Mouse (Mus musculus): ENCODE measurements around the gene Samd7. TPM values are rescaled to one million over a fixed set of nuclear protein-coding genes. Genes with fewer than 3 reads are reported as not detected.
"Not testable (repeated sequence)": the region's sequence is repeated elsewhere in the genome, so short reads cannot be mapped to it uniquely, and the experiment has no call there.

Samd7 gene
- not detected in 2 replicates for polyA plus RNA-seq (2016; fragmentation: Nextera tagmentation; extraction: Ambion mirVana)

- Histone ChIP-seq H3K4me1 (replicated peaks) (no peaks in the 10 kb centered on the region), H3K9me3 (0 out of 2 replicates have a peak, but pooled peaks cover 4% of the 10 kb centered on the region), H3K27ac (no peak within 1 kb of the TSS), H3K36me3 (no peaks in the 10 kb centered on the region), H3K4me3 (no peak within 1 kb of the TSS), H3K27me3 (ENCODE audit: insufficient read depth, poor library complexity, severe bottlenecking) (no peaks in the 10 kb centered on the region)
- WGBS: 87% methylated on average over 7 of the region's 7 CpGs
- DNase-seq (ENCODE audit: low spot score): no peak
These were observed at the start of gene Samd7 for GRCm38 (mm10) chr3:30746006-30746405. TSS of gene Samd7 (plus strand) at chr3:30746293.

- Histone ChIP-seq H3K9me3 (no peaks in the 10 kb centered on the region), H3K4me3 (no peak overlapping the region), H3K36me3 (no peaks in the 10 kb centered on the region), H3K27me3 (ENCODE audit: insufficient read depth, poor library complexity, severe bottlenecking) (no peaks in the 10 kb centered on the region), H3K4me1 (replicated peaks) (peaks cover 4% of the 10 kb centered on the region; the same call in 1 of the 2 replicates), H3K27ac (no peak overlapping the region)
- WGBS: 22% methylated on average over 2 of the region's 2 CpGs
- DNase-seq (ENCODE audit: low spot score): peak; percentile 68
These were observed 49.7 kb upstream of the Samd7 start for GRCm38 (mm10) chr3:30696346-30696745.

- WGBS: 67% methylated on average over 4 of the region's 4 CpGs
- Histone ChIP-seq H3K27ac (no peak overlapping the region), H3K9me3 (no peaks in the 10 kb centered on the region), H3K4me1 (replicated peaks) (peaks cover 4% of the 10 kb centered on the region; the same call in 1 of the 2 replicates), H3K36me3 (no peaks in the 10 kb centered on the region), H3K4me3 (no peak overlapping the region), H3K27me3 (ENCODE audit: insufficient read depth, poor library complexity, severe bottlenecking) (no peaks in the 10 kb centered on the region)
- no peak for DNase-seq (ENCODE audit: low spot score)
These were observed 48.2 kb upstream of the Samd7 start for GRCm38 (mm10) chr3:30697891-30698290.

GRCm38 (mm10) chr3:30699711-30700505, 46.2 kb upstream of the Samd7 start, which contains the start of gene Lrrc31:
TSS of gene Lrrc31 (minus strand) at chr3:30699843.
- not testable (repeated sequence) for H3K27ac ChIP-seq; H3K27me3 ChIP-seq (ENCODE audit: insufficient read depth, poor library complexity, severe bottlenecking); H3K36me3 ChIP-seq; H3K9me3 ChIP-seq; H3K4me1 ChIP-seq (replicated peaks); DNase-seq (ENCODE audit: low spot score); H3K4me3 ChIP-seq
- 87% methylated on average over 6 of the region's 6 CpGs for WGBS

GRCm38 (mm10) chr3:30705977-30706376, 40.1 kb upstream of the Samd7 start:
- H3K27me3 ChIP-seq (ENCODE audit: insufficient read depth, poor library complexity, severe bottlenecking): no peaks in the 10 kb centered on the region
- 88% methylated on average over 3 of the region's 3 CpGs for WGBS
- H3K27ac ChIP-seq: no peak overlapping the region
- no peaks in the 10 kb centered on the region for H3K36me3 ChIP-seq
- DNase-seq (ENCODE audit: low spot score): no peak
- no peaks in the 10 kb centered on the region; the same call in 1 of the 2 replicates for H3K4me1 ChIP-seq (replicated peaks)
- no peak overlapping the region for H3K4me3 ChIP-seq
- no peaks in the 10 kb centered on the region for H3K9me3 ChIP-seq

GRCm38 (mm10) chr3:30706614-30707276, 39.3 kb upstream of the Samd7 start:
- no peak overlapping the region for H3K4me3 ChIP-seq
- H3K36me3 ChIP-seq: no peaks in the 10 kb centered on the region
- no peaks in the 10 kb centered on the region for H3K27me3 ChIP-seq (ENCODE audit: insufficient read depth, poor library complexity, severe bottlenecking)
- 84% methylated on average over 4 of the region's 4 CpGs for WGBS
- DNase-seq (ENCODE audit: low spot score): no peak
- no peaks in the 10 kb centered on the region; the same call in 1 of the 2 replicates for H3K4me1 ChIP-seq (replicated peaks)
- H3K27ac ChIP-seq: no peak overlapping the region
- H3K9me3 ChIP-seq: no peaks in the 10 kb centered on the region

GRCm38 (mm10) chr3:30710191-30710590, 35.9 kb upstream of the Samd7 start:
- Histone ChIP-seq H3K4me1 (replicated peaks) (no peaks in the 10 kb centered on the region; the same call in 1 of the 2 replicates), H3K4me3 (no peak overlapping the region), H3K9me3 (no peaks in the 10 kb centered on the region), H3K36me3 (no peaks in the 10 kb centered on the region), H3K27ac (no peak overlapping the region), H3K27me3 (ENCODE audit: insufficient read depth, poor library complexity, severe bottlenecking) (no peaks in the 10 kb centered on the region)
- no peak for DNase-seq (ENCODE audit: low spot score)
- WGBS: 88% methylated on average over 6 of the region's 6 CpGs

GRCm38 (mm10) chr3:30713334-30713733, 32.8 kb upstream of the Samd7 start:
- DNase-seq (ENCODE audit: low spot score): no peak
- Histone ChIP-seq H3K4me3 (no peak overlapping the region), H3K27ac (no peak overlapping the region), H3K36me3 (no peaks in the 10 kb centered on the region), H3K27me3 (ENCODE audit: insufficient read depth, poor library complexity, severe bottlenecking) (no peaks in the 10 kb centered on the region), H3K4me1 (replicated peaks) (no peaks in the 10 kb centered on the region), H3K9me3 (no peaks in the 10 kb centered on the region)
- 97% methylated on average over 1 of the region's 1 CpGs for WGBS

GRCm38 (mm10) chr3:30718649-30719048, 27.4 kb upstream of the Samd7 start:
- DNase-seq (ENCODE audit: low spot score): no peak
- Histone ChIP-seq H3K36me3 (no peaks in the 10 kb centered on the region), H3K9me3 (no peaks in the 10 kb centered on the region), H3K4me3 (no peak overlapping the region), H3K4me1 (replicated peaks) (0 out of 2 replicates have a peak, but pooled peaks cover 5% of the 10 kb centered on the region), H3K27ac (no peak overlapping the region), H3K27me3 (ENCODE audit: insufficient read depth, poor library complexity, severe bottlenecking) (no peaks in the 10 kb centered on the region)
- 89% methylated on average over 3 of the region's 3 CpGs for WGBS

GRCm38 (mm10) chr3:30722036-30722435, 24.1 kb upstream of the Samd7 start:
- H3K36me3 ChIP-seq: no peaks in the 10 kb centered on the region
- 79% methylated on average over 4 of the region's 4 CpGs for WGBS
- no peaks in the 10 kb centered on the region for H3K9me3 ChIP-seq
- no peak overlapping the region for H3K4me3 ChIP-seq
- DNase-seq (ENCODE audit: low spot score): no peak
- H3K4me1 ChIP-seq (replicated peaks): 0 out of 2 replicates have a peak, but pooled peaks cover 5% of the 10 kb centered on the region
- H3K27me3 ChIP-seq (ENCODE audit: insufficient read depth, poor library complexity, severe bottlenecking): no peaks in the 10 kb centered on the region
- no peak overlapping the region for H3K27ac ChIP-seq

- no peak for DNase-seq (ENCODE audit: low spot score)
- Histone ChIP-seq H3K4me1 (replicated peaks) (0 out of 2 replicates have a peak, but pooled peaks cover 5% of the 10 kb centered on the region), H3K27me3 (ENCODE audit: insufficient read depth, poor library complexity, severe bottlenecking) (no peaks in the 10 kb centered on the region), H3K9me3 (no peaks in the 10 kb centered on the region), H3K36me3 (no peaks in the 10 kb centered on the region), H3K4me3 (no peak overlapping the region), H3K27ac (no peak overlapping the region)
- WGBS: 83% methylated on average over 2 of the region's 2 CpGs
These were observed 23.6 kb upstream of the Samd7 start for GRCm38 (mm10) chr3:30722461-30722860.

GRCm38 (mm10) chr3:30723179-30723578, 22.9 kb upstream of the Samd7 start:
- no peak for DNase-seq (ENCODE audit: low spot score)
- 0 out of 2 replicates have a peak, but pooled peaks cover 5% of the 10 kb centered on the region for H3K4me1 ChIP-seq (replicated peaks)
- no peak overlapping the region for H3K27ac ChIP-seq
- H3K36me3 ChIP-seq: no peaks in the 10 kb centered on the region
- no peaks in the 10 kb centered on the region for H3K9me3 ChIP-seq
- H3K27me3 ChIP-seq (ENCODE audit: insufficient read depth, poor library complexity, severe bottlenecking): no peaks in the 10 kb centered on the region
- no peak overlapping the region for H3K4me3 ChIP-seq
- 50% methylated on average over 5 of the region's 5 CpGs for WGBS
